Mouse (Mus musculus) spleen, adult 18-20 months (tissue): ENCODE results near the gene Il17f.
"Not testable (repeated sequence)": the region's sequence is repeated elsewhere in the genome, so short reads cannot be mapped to it uniquely, and the experiment has no call there.

Source experiments
- DNase-seq, 2 experiments: peaks; one replicate each; pipeline ENCODE4 v3.0.0; 2022; ENCODE audit warnings: mixed read lengths in 2 of 2

Gene Il17f

GRCm38 (mm10) chr1:20778366-20778765, 12.1 kb downstream of the Il17f start:
- no peak for DNase-seq

- not testable (repeated sequence) for DNase-seq
Measured at GRCm38 (mm10) chr1:20774026-20774730, 16.2 kb downstream of the Il17f start.

- DNase-seq: no peak
Measured at GRCm38 (mm10) chr1:20766526-20766925, 23.9 kb downstream of the Il17f start.

- no peak for DNase-seq
Measured at GRCm38 (mm10) chr1:20761411-20761810, 29.0 kb downstream of the Il17f start.

GRCm38 (mm10) chr1:20760331-20760730, 30.1 kb downstream of the Il17f start:
- DNase-seq: no peak

- no peak for DNase-seq
Measured at GRCm38 (mm10) chr1:20759799-20760198, 30.6 kb downstream of the Il17f start.

- DNase-seq: no peak
Measured at GRCm38 (mm10) chr1:20757586-20757985, 32.8 kb downstream of the Il17f start.

GRCm38 (mm10) chr1:20754439-20754838, 36.0 kb downstream of the Il17f start:
- no peak for DNase-seq

- no peak for DNase-seq
Measured at GRCm38 (mm10) chr1:20740496-20740998, 49.9 kb downstream of the Il17f start.

- no peak for DNase-seq
Measured at GRCm38 (mm10) chr1:20738483-20738882, 51.9 kb downstream of the Il17f start.

- DNase-seq: no peak
Measured at GRCm38 (mm10) chr1:20736572-20736971, 53.8 kb downstream of the Il17f start.

GRCm38 (mm10) chr1:20730903-20731302, 59.5 kb downstream of the Il17f start, which contains the start of gene Il17a:
TSS of gene Il17a (plus strand) at chr1:20730905.
- DNase-seq: no peak
